Mouse (Mus musculus) forebrain, embryonic 10.5 days (tissue): Measurements from ENCODE around the gene Fam241b. TPM values are rescaled to one million over a fixed set of nuclear protein-coding genes. Genes with fewer than 3 reads are reported as not detected.
"Not testable (repeated sequence)": the region's sequence is repeated elsewhere in the genome, so short reads cannot be mapped to it uniquely, and the experiment has no call there.

ENCODE experiments used
- DNase-seq: peaks from one replicate; pipeline ENCODE4 v3.0.0-alpha.2; 2017; ENCODE audit warnings: low spot score; ENCODE audit errors: extremely low spot score
- H3K27ac ChIP-seq: fragments of 300-500 bp; sonication (generic); 2 replicates; pipeline ENCODE4 v1.5.1; 2016; ENCODE audit warnings: mild to moderate bottlenecking
- H3K27me3 ChIP-seq: fragments of 300-500 bp; sonication (generic); 2 replicates; pipeline ENCODE4 v1.6.1; 2016; ENCODE audit warnings: mild to moderate bottlenecking; ENCODE audit not compliant: poor library complexity, severe bottlenecking
- H3K36me3 ChIP-seq: fragments of 300-500 bp; sonication (generic); replicated peaks from 2 replicates; pipeline ENCODE4 v1.6.1; 2016; ENCODE audit warnings: mild to moderate bottlenecking, moderate library complexity
- H3K4me1 ChIP-seq: fragments of 300-500 bp; sonication (generic); 2 replicates; pipeline ENCODE4 v1.6.1; 2016
- H3K4me3 ChIP-seq: fragments of 300-500 bp; sonication (generic); 2 replicates; pipeline ENCODE4 v1.5.1; 2016; ENCODE audit warnings: mild to moderate bottlenecking, moderate library complexity
- H3K9me3 ChIP-seq: fragments of 300-500 bp; sonication (generic); 2 replicates; pipeline ENCODE4 v1.6.1; 2016; ENCODE audit warnings: mild to moderate bottlenecking, moderate library complexity
- WGBS: fragments of 180-500 bp; shearing (Covaris S2); methylation state at CpG from one replicate; pipeline ENCODE4 v1.1.7; 2016; 5-methylcytosine and 5-hydroxymethylcytosine counted together
- polyA plus RNA-seq: library from polyadenylated mRNA; unstranded; fragments of >200 nt; fragmentation: Nextera tagmentation; extraction: Ambion mirVana; gene quantifications from 2 replicates; pipeline ENCODE4 v1.2.1, GENCODE M21; 2016

The Fam241b gene
- polyA plus RNA-seq, 1 experiment from 2014 or later = 21.0 TPM

- no peak overlapping the region for H3K27ac ChIP-seq
- H3K4me1 ChIP-seq = no peaks in the 10 kb centered on the region
- no peaks in the 10 kb centered on the region for H3K27me3 ChIP-seq
- no peaks in the 10 kb centered on the region for H3K36me3 ChIP-seq
- no peak for DNase-seq
- no peaks in the 10 kb centered on the region for H3K9me3 ChIP-seq
- 66% methylated on average over 7 of the region's 7 CpGs for WGBS
- no peak overlapping the region for H3K4me3 ChIP-seq
Measured at GRCm38 (mm10) chr10:62089071-62089470, 54.6 kb downstream of the Fam241b start.

GRCm38 (mm10) chr10:62088411-62088810 is 55.3 kb downstream of the Fam241b start:
- 84% methylated on average over 5 of the region's 5 CpGs for WGBS
- H3K9me3 ChIP-seq = no peaks in the 10 kb centered on the region
- no peak overlapping the region for H3K27ac ChIP-seq
- H3K27me3 ChIP-seq = no peaks in the 10 kb centered on the region
- H3K4me1 ChIP-seq = no peaks in the 10 kb centered on the region
- no peak overlapping the region for H3K4me3 ChIP-seq
- no peak for DNase-seq
- H3K36me3 ChIP-seq = no peaks in the 10 kb centered on the region

GRCm38 (mm10) chr10:62086826-62087225 is 56.9 kb downstream of the Fam241b start:
- Histone ChIP-seq H3K4me3 (no peak overlapping the region), H3K36me3 (no peaks in the 10 kb centered on the region), H3K27me3 (no peaks in the 10 kb centered on the region), H3K4me1 (no peaks in the 10 kb centered on the region), H3K9me3 (no peaks in the 10 kb centered on the region; the same call in 1 of the 2 replicates), H3K27ac (no peak overlapping the region)
- DNase-seq = no peak
- WGBS = 93% methylated on average over 5 of the region's 5 CpGs

GRCm38 (mm10) chr10:62086044-62086443 is 57.7 kb downstream of the Fam241b start:
- no peaks in the 10 kb centered on the region for H3K27me3 ChIP-seq
- H3K9me3 ChIP-seq = no peaks in the 10 kb centered on the region; the same call in 1 of the 2 replicates
- DNase-seq = no peak
- no peaks in the 10 kb centered on the region for H3K36me3 ChIP-seq
- WGBS = 72% methylated on average over 2 of the region's 2 CpGs
- no peak overlapping the region for H3K27ac ChIP-seq
- no peaks in the 10 kb centered on the region for H3K4me1 ChIP-seq
- H3K4me3 ChIP-seq = no peak overlapping the region

GRCm38 (mm10) chr10:62076248-62077134 is 67.2 kb downstream of the Fam241b start:
- WGBS = 91% methylated on average over 11 of the region's 11 CpGs
- H3K27me3 ChIP-seq = no peaks in the 10 kb centered on the region
- H3K4me1 ChIP-seq = no peaks in the 10 kb centered on the region
- H3K4me3 ChIP-seq = no peak overlapping the region
- peaks cover 24% of the 10 kb centered on the region for H3K9me3 ChIP-seq
- no peak overlapping the region for H3K27ac ChIP-seq
- no peak for DNase-seq
- no peaks in the 10 kb centered on the region for H3K36me3 ChIP-seq

GRCm38 (mm10) chr10:62071346-62071745 is 72.4 kb downstream of the Fam241b start:
- H3K27me3 ChIP-seq, H3K4me1 ChIP-seq, H3K27ac ChIP-seq, H3K36me3 ChIP-seq, DNase-seq, H3K4me3 ChIP-seq, H3K9me3 ChIP-seq: not testable (repeated sequence)
- WGBS = 79% methylated on average over 14 of the region's 14 CpGs

GRCm38 (mm10) chr10:62070636-62071035 is 73.1 kb downstream of the Fam241b start:
- no peaks in the 10 kb centered on the region for H3K36me3 ChIP-seq
- H3K27ac ChIP-seq = no peak overlapping the region
- H3K9me3 ChIP-seq = no peaks in the 10 kb centered on the region
- DNase-seq = no peak
- H3K4me1 ChIP-seq = no peaks in the 10 kb centered on the region
- H3K27me3 ChIP-seq = no peaks in the 10 kb centered on the region
- H3K4me3 ChIP-seq = no peak overlapping the region
- WGBS = 91% methylated on average over 8 of the region's 8 CpGs

- 91% methylated on average over 3 of the region's 3 CpGs for WGBS
- Histone ChIP-seq H3K4me1 (no peaks in the 10 kb centered on the region), H3K4me3 (no peak overlapping the region), H3K36me3 (no peaks in the 10 kb centered on the region), H3K9me3 (no peaks in the 10 kb centered on the region), H3K27me3 (no peaks in the 10 kb centered on the region), H3K27ac (no peak overlapping the region)
- no peak for DNase-seq
Measured at GRCm38 (mm10) chr10:62069946-62070345, 73.8 kb downstream of the Fam241b start.

DNA sequence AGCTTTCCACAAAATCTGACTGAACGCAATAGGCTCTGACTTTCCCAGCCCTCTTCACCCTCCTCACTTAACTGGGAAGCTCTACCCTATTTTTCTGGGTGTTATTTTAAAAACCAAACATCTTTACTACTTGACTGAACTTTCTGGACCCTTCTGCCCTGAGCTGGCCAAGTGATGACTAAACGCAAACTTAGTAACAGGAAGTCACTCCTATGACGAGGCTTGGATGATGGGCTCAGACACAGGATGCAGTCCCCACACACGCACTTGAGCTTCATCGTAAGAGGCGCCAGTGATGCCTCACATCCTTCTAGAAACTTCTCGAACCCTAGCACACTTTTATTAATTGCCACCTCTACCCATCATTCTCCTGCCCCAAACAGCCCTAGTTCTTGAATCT is 74.3 kb downstream of the Fam241b start:
- no peak for DNase-seq
- H3K27ac ChIP-seq = no peak overlapping the region
- WGBS = 93% methylated on average over 7 of the region's 7 CpGs
- no peaks in the 10 kb centered on the region for H3K27me3 ChIP-seq
- H3K4me1 ChIP-seq = no peaks in the 10 kb centered on the region
- no peaks in the 10 kb centered on the region for H3K36me3 ChIP-seq
- H3K4me3 ChIP-seq = no peak overlapping the region
- no peaks in the 10 kb centered on the region for H3K9me3 ChIP-seq

DNA sequence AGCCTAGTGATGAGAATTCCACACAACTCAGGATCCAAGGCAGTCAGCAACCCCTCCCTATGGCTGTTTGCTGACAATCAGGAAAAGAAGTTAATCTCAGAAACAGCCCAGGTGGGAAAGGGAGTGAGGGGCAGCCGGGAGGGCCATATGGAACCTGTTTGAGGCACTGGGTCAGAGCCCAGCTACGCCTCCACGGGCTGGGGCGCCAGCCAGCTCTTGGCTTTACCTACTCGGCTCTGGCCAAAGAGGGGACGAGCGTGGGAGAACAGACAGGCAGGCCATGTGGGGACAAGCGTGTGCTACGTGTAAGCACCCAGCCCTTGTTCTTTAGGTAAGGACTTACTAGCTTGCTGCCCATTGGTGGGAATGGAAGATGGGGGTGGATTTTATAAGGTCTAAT is 75.2 kb downstream of the Fam241b start:
- Histone ChIP-seq H3K27me3 (no peaks in the 10 kb centered on the region), H3K4me3 (no peak overlapping the region), H3K9me3 (no peaks in the 10 kb centered on the region), H3K4me1 (no peaks in the 10 kb centered on the region), H3K36me3 (no peaks in the 10 kb centered on the region), H3K27ac (no peak overlapping the region)
- DNase-seq = no peak
- 85% methylated on average over 9 of the region's 9 CpGs for WGBS

- 0 out of 2 replicates have a peak, but pooled peaks cover under 1% of the 10 kb centered on the region for H3K4me1 ChIP-seq
- DNase-seq = no peak
- H3K4me3 ChIP-seq = no peak overlapping the region
- H3K27ac ChIP-seq = no peak overlapping the region
- 80% methylated on average over 7 of the region's 7 CpGs for WGBS
- no peaks in the 10 kb centered on the region for H3K27me3 ChIP-seq
- H3K36me3 ChIP-seq = no peaks in the 10 kb centered on the region
- H3K9me3 ChIP-seq = no peaks in the 10 kb centered on the region
Measured at GRCm38 (mm10) chr10:62066213-62066612, 77.5 kb downstream of the Fam241b start.

GRCm38 (mm10) chr10:62062786-62063185 is 80.9 kb downstream of the Fam241b start:
- Histone ChIP-seq H3K36me3 (no peaks in the 10 kb centered on the region), H3K27ac (no peak overlapping the region), H3K27me3 (no peaks in the 10 kb centered on the region), H3K4me3 (no peak overlapping the region), H3K4me1 (peaks cover 17% of the 10 kb centered on the region), H3K9me3 (no peaks in the 10 kb centered on the region)
- WGBS = 64% methylated on average over 5 of the region's 5 CpGs
- DNase-seq = no peak

DNA sequence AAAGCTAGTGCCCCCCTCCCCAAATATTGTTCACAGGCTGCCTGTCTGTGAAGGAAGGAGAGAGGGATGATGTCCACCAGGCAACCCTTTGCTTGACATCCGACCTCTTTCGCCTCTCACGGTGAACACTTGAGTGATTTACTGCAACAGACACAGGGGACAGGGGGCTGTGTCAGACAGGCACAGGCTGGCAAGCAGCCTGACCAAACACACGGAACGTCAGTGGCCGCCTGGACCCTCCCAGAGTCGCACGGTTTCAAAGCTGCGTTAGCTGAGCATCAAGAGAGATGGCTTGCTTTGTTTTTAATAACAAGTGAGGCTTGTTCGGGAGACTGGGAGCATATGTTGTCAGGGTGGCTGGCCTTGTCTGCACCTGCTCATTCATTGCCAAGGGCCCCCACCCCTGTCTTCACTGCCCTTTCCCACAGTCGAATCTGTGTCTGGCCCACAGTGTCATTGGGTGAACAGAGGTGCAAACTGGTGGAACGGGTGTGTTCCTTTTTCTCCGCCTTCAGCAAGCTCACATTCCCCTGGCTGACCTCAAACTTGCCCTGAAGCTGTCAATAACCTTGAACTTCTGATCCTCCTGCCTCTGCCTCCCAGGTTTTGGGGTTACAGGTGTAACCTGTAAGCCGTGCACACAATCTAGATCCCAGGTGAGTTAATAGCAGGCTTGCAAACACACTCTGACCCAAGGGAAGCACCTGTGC is 82.6 kb downstream of the Fam241b start:
- H3K9me3 ChIP-seq = no peaks in the 10 kb centered on the region
- DNase-seq = no peak
- 79% methylated on average over 14 of the region's 14 CpGs for WGBS
- no peak overlapping the region for H3K27ac ChIP-seq
- peaks cover 17% of the 10 kb centered on the region for H3K4me1 ChIP-seq
- no peak overlapping the region for H3K4me3 ChIP-seq
- no peaks in the 10 kb centered on the region for H3K36me3 ChIP-seq
- no peaks in the 10 kb centered on the region for H3K27me3 ChIP-seq
